8 mouse cellular contexts compared by ENCODE assay signal in genomic region chr2:118862340-118862675, GRCm38 (mm10). TPM values are rescaled to one million over a fixed set of nuclear protein-coding genes. Genes with fewer than 3 reads are reported as not detected.
A peak's percentile ranks its signal among the peaks of the same experiment; 100 is the strongest.
DNase-seq lines count a peak whose midpoint lies in the region; ATAC-seq and TF ChIP-seq lines count a peak whose summit lies in the region.

No protein-coding gene starts in this region.

- H3K9me3 ChIP-seq in heart, embryonic 15.5 days (replicated peaks) = no peaks in the 10 kb centered on the region
- no peaks in the 10 kb centered on the region for H3K9me3 ChIP-seq in G1E (replicated peaks)
- H3K9me3 ChIP-seq in hindbrain, embryonic 10.5 days = no peaks in the 10 kb centered on the region
- no peaks in the 10 kb centered on the region for H3K9me3 ChIP-seq in midbrain, embryonic 10.5 days (replicated peaks)

- peak overlapping the region; percentile 66 for H3K4me3 ChIP-seq in heart, embryonic 15.5 days
- H3K4me3 ChIP-seq in G1E (ENCODE audit: low read depth, low read length) = peak overlapping the region; percentile 81
- peak overlapping the region; percentile 76 for H3K4me3 ChIP-seq in hindbrain, embryonic 10.5 days
- H3K4me3 ChIP-seq in midbrain, embryonic 10.5 days = peak overlapping the region; percentile 79

- no peaks in the 10 kb centered on the region for H3K36me3 ChIP-seq in heart, embryonic 15.5 days
- peaks cover 14% of the 10 kb centered on the region for H3K36me3 ChIP-seq in G1E (replicated peaks)
- peaks cover 12% of the 10 kb centered on the region for H3K36me3 ChIP-seq in hindbrain, embryonic 10.5 days
- H3K36me3 ChIP-seq in midbrain, embryonic 10.5 days = peaks cover 17% of the 10 kb centered on the region

- no peak for TF ChIP-seq CTCF in G1E (IDR thresholded peaks at IDR 0.05; ENCODE audit: low read depth, low read length)

- no peak for ATAC-seq in heart, embryonic 15.5 days (replicated peaks; ENCODE audit: insufficient number of reproducible peaks, insufficient read depth, low FRiP score, low read depth)
- no peak for ATAC-seq in G1E (ENCODE audit: extremely low read depth, insufficient number of reproducible peaks, low FRiP score, poor library complexity, severe bottlenecking)

- H3K27ac ChIP-seq in heart, embryonic 15.5 days = peak overlapping the region; percentile 68
- peak overlapping the region; percentile 89 for H3K27ac ChIP-seq in hindbrain, embryonic 10.5 days
- H3K27ac ChIP-seq in midbrain, embryonic 10.5 days (replicated peaks) = peak overlapping the region; percentile 88

- H3K4me2 ChIP-seq in heart, embryonic 15.5 days = peak overlapping the region; percentile 68

- peaks cover 9% of the 10 kb centered on the region for H3K4me1 ChIP-seq in heart, embryonic 15.5 days (replicated peaks)
- H3K4me1 ChIP-seq in G1E (ENCODE audit: insufficient read depth, low read depth, low read length) = peaks cover 21% of the 10 kb centered on the region
- peaks cover 29% of the 10 kb centered on the region for H3K4me1 ChIP-seq in hindbrain, embryonic 10.5 days (replicated peaks)
- H3K4me1 ChIP-seq in midbrain, embryonic 10.5 days = peaks cover 26% of the 10 kb centered on the region

- no peaks in the 10 kb centered on the region for H3K27me3 ChIP-seq in heart, embryonic 15.5 days
- peaks cover 7% of the 10 kb centered on the region for H3K27me3 ChIP-seq in G1E (ENCODE audit: insufficient read depth, low read length)
- H3K27me3 ChIP-seq in hindbrain, embryonic 10.5 days (ENCODE audit: insufficient read depth, poor library complexity, severe bottlenecking) = no peaks in the 10 kb centered on the region
- H3K27me3 ChIP-seq in midbrain, embryonic 10.5 days (ENCODE audit: low read depth, poor library complexity, severe bottlenecking) = no peaks in the 10 kb centered on the region

- peak overlapping the region; percentile 61 for H3K9ac ChIP-seq in heart, embryonic 15.5 days

- no peak for DNase-seq in heart, postnatal 14 days
- no peak for DNase-seq in G1E (ENCODE audit: low spot score)
- DNase-seq in hindbrain, embryonic 10.5 days (ENCODE audit: low spot score) = no peak
- DNase-seq in midbrain, embryonic 10.5 days (ENCODE audit: low spot score) = no peak
- DNase-seq in urinary bladder, postnatal 25 days (ENCODE audit: low spot score) = no peak
- DNase-seq in retina, embryonic 14.5 days (ENCODE audit: low spot score) = no peak
- no peak for DNase-seq in layer of hippocampus, postnatal 25 days (ENCODE audit: extremely low spot score in 1 of 2, low spot score in 1 of 2)

- intact Hi-C loops in heart, postnatal 14 days (cut with DNase I) = no loop called here

- WGBS in heart, embryonic 15.5 days = 41% methylated on average over 3 of the region's 3 CpGs
- 46% methylated on average over 3 of the region's 3 CpGs for WGBS in hindbrain, embryonic 10.5 days
- WGBS in midbrain, embryonic 10.5 days = 21% methylated on average over 2 of the region's 3 CpGs

RNA-seq across cellular contexts. Expression of gene Ivd, which starts 0.6 kb away (rescaled TPM):
- polyA plus RNA-seq in heart, embryonic 15.5 days (2015; fragmentation: Nextera tagmentation; extraction: Ambion mirVana) = 80.6 and 87.9 TPM in 2 replicates
- total RNA-seq in heart, postnatal 14 days (2021) = 100 to 1,000 TPM; 150 to 163 TPM
- total RNA-seq in G1E (2014; fragmentation: Nextera tagmentation) = 13.4 and 18.5 TPM in 2 replicates
- 22.2 and 25.4 TPM in 2 replicates for total RNA-seq in G1E (2017)
- 11.4 and 11.5 TPM in 2 replicates for polyA plus RNA-seq in G1E (2012)
- 59.4 and 65.9 TPM in 2 replicates for polyA plus RNA-seq in hindbrain, embryonic 10.5 days (2016; fragmentation: Nextera tagmentation; extraction: Ambion mirVana)
- polyA plus RNA-seq in midbrain, embryonic 10.5 days (2016; fragmentation: Nextera tagmentation; extraction: Ambion mirVana) = 63.3 and 67.3 TPM in 2 replicates
- total RNA-seq in layer of hippocampus, postnatal 25 days (2021) = 100 to 1,000 TPM in 1 of 2 experiments, 10 to 100 TPM in 1; 85.9 to 101 TPM

RNA-seq across cellular contexts. Expression of gene Bahd1, which starts 37.9 kb away (rescaled TPM):
- polyA plus RNA-seq in heart, embryonic 15.5 days (2015; fragmentation: Nextera tagmentation; extraction: Ambion mirVana) = 3.3 and 5.1 TPM in 2 replicates
- 10 to 100 TPM; 15.9 to 17.7 TPM for total RNA-seq in heart, postnatal 14 days (2021)
- 38.2 and 53.9 TPM in 2 replicates for total RNA-seq in G1E (2014; fragmentation: Nextera tagmentation)
- 11.0 and 12.5 TPM in 2 replicates for total RNA-seq in G1E (2017)
- polyA plus RNA-seq in G1E (2012) = 135 and 153 TPM in 2 replicates
- polyA plus RNA-seq in hindbrain, embryonic 10.5 days (2016; fragmentation: Nextera tagmentation; extraction: Ambion mirVana) = 4.4 TPM in 2 replicates
- polyA plus RNA-seq in midbrain, embryonic 10.5 days (2016; fragmentation: Nextera tagmentation; extraction: Ambion mirVana) = 3.8 and 3.9 TPM in 2 replicates
- total RNA-seq in layer of hippocampus, postnatal 25 days (2021) = 10 to 100 TPM; 45.6 to 52.9 TPM

RNA-seq across cellular contexts. Expression of gene Knstrn, which starts 48.5 kb away (rescaled TPM):
- 89.0 and 92.2 TPM in 2 replicates for polyA plus RNA-seq in heart, embryonic 15.5 days (2015; fragmentation: Nextera tagmentation; extraction: Ambion mirVana)
- total RNA-seq in heart, postnatal 14 days (2021) = 10 to 100 TPM in 1 of 2 experiments, 1 to 10 TPM in 1; 5.9 to 10.7 TPM
- total RNA-seq in G1E (2014; fragmentation: Nextera tagmentation) = 40.6 and 65.7 TPM in 2 replicates
- total RNA-seq in G1E (2017) = 78.0 and 98.1 TPM in 2 replicates
- 86.4 and 137 TPM in 2 replicates for polyA plus RNA-seq in G1E (2012)
- polyA plus RNA-seq in hindbrain, embryonic 10.5 days (2016; fragmentation: Nextera tagmentation; extraction: Ambion mirVana) = 148 and 160 TPM in 2 replicates
- 181 and 184 TPM in 2 replicates for polyA plus RNA-seq in midbrain, embryonic 10.5 days (2016; fragmentation: Nextera tagmentation; extraction: Ambion mirVana)
- total RNA-seq in layer of hippocampus, postnatal 25 days (2021) = 1 to 10 TPM; 1.7 to 2.1 TPM

Comparison
In these comparisons a context has a peak if more than half of its experiments do, and no peak if none do; other contexts are left out.
1. RNA of gene Bahd1, which starts 37.9 kb away (polyA plus RNA-seq): 135 to 153 TPM in G1E; 4.4 TPM in hindbrain, embryonic 10.5 days, 3.8 to 3.9 TPM in midbrain, embryonic 10.5 days and 3.3 to 5.1 TPM in heart, embryonic 15.5 days; every median in the first group is over 10 times any median in the second.
2. Peak in every context shown above with its lines, with median percentiles within 50 percentile points of each other: H3K27ac ChIP-seq and H3K4me3 ChIP-seq.